Mouse (Mus musculus): ENCODE data around the gene Scp2. TPM values are rescaled to one million over a fixed set of nuclear protein-coding genes. Genes with fewer than 3 reads are reported as not detected.

Scp2 gene
- polyA plus RNA-seq, 1 experiment from 2014 or later = 212 TPM

GRCm38 (mm10) chr4:108014466-108014865 is 130.3 kb downstream of the Scp2 start:
- H3K9me3 ChIP-seq (ENCODE audit: control insufficient read depth, low read length) = no peaks in the 10 kb centered on the region
- H3K4me2 ChIP-seq (ENCODE audit: low read length) = no peak overlapping the region
- 0 out of 2 replicates have a peak, but pooled peaks cover 2% of the 10 kb centered on the region for H3K4me1 ChIP-seq (ENCODE audit: control insufficient read depth, insufficient read depth, low read length)
- no peak overlapping the region for H3K9ac ChIP-seq (replicated peaks; ENCODE audit: low read length)
- H3K4me3 ChIP-seq (replicated peaks; ENCODE audit: low read depth, low read length) = no peak overlapping the region
- no peaks in the 10 kb centered on the region for H3K27me3 ChIP-seq (ENCODE audit: control insufficient read depth, insufficient read depth, low read length)
- no peak overlapping the region for H3K27ac ChIP-seq (replicated peaks; ENCODE audit: low read depth, low read length)
- DNase-seq (no peak), ATAC-seq (ENCODE audit: low FRiP score, low TSS enrichment) (no peak)
- WGBS = 75% methylated on average over 2 of the region's 2 CpGs
- no peaks in the 10 kb centered on the region for H3K36me3 ChIP-seq (ENCODE audit: control insufficient read depth, insufficient read depth, low read length)

- Histone ChIP-seq H3K27ac (replicated peaks; ENCODE audit: low read depth, low read length) (no peak overlapping the region), H3K27me3 (ENCODE audit: control insufficient read depth, insufficient read depth, low read length) (no peaks in the 10 kb centered on the region), H3K9me3 (ENCODE audit: control insufficient read depth, low read length) (no peaks in the 10 kb centered on the region), H3K9ac (replicated peaks; ENCODE audit: low read length) (no peak overlapping the region), H3K4me1 (ENCODE audit: control insufficient read depth, insufficient read depth, low read length) (no peaks in the 10 kb centered on the region), H3K4me3 (replicated peaks; ENCODE audit: low read depth, low read length) (no peak overlapping the region), H3K4me2 (ENCODE audit: low read length) (no peak overlapping the region), H3K36me3 (ENCODE audit: control insufficient read depth, insufficient read depth, low read length) (no peaks in the 10 kb centered on the region)
- ATAC-seq (ENCODE audit: low FRiP score, low TSS enrichment) = no peak
- DNase-seq = no peak
- 85% methylated on average over 8 of the region's 8 CpGs for WGBS
Measured at GRCm38 (mm10) chr4:108008541-108008940, 136.3 kb downstream of the Scp2 start.

GRCm38 (mm10) chr4:108007532-108008103 is 137.2 kb downstream of the Scp2 start:
- no peaks in the 10 kb centered on the region for H3K4me1 ChIP-seq (ENCODE audit: control insufficient read depth, insufficient read depth, low read length)
- no peak overlapping the region for H3K4me2 ChIP-seq (ENCODE audit: low read length)
- ATAC-seq (ENCODE audit: low FRiP score, low TSS enrichment) (no peak), DNase-seq (no peak)
- no peak overlapping the region for H3K9ac ChIP-seq (replicated peaks; ENCODE audit: low read length)
- H3K27me3 ChIP-seq (ENCODE audit: control insufficient read depth, insufficient read depth, low read length) = no peaks in the 10 kb centered on the region
- no peaks in the 10 kb centered on the region for H3K9me3 ChIP-seq (ENCODE audit: control insufficient read depth, low read length)
- 84% methylated on average over 7 of the region's 7 CpGs for WGBS
- no peaks in the 10 kb centered on the region for H3K36me3 ChIP-seq (ENCODE audit: control insufficient read depth, insufficient read depth, low read length)
- no peak overlapping the region for H3K27ac ChIP-seq (replicated peaks; ENCODE audit: low read depth, low read length)
- no peak overlapping the region for H3K4me3 ChIP-seq (replicated peaks; ENCODE audit: low read depth, low read length)

- no peak overlapping the region for H3K9ac ChIP-seq (replicated peaks; ENCODE audit: low read length)
- DNase-seq (peak; percentile 67), ATAC-seq (ENCODE audit: low FRiP score, low TSS enrichment) (no peak)
- H3K36me3 ChIP-seq (ENCODE audit: control insufficient read depth, insufficient read depth, low read length) = no peaks in the 10 kb centered on the region
- H3K4me1 ChIP-seq (ENCODE audit: control insufficient read depth, insufficient read depth, low read length) = no peaks in the 10 kb centered on the region
- H3K9me3 ChIP-seq (ENCODE audit: control insufficient read depth, low read length) = no peaks in the 10 kb centered on the region
- no peak overlapping the region for H3K4me2 ChIP-seq (ENCODE audit: low read length)
- H3K4me3 ChIP-seq (replicated peaks; ENCODE audit: low read depth, low read length) = no peak overlapping the region
- H3K27ac ChIP-seq (replicated peaks; ENCODE audit: low read depth, low read length) = no peak overlapping the region
- 48% methylated on average over 7 of the region's 7 CpGs for WGBS
- H3K27me3 ChIP-seq (ENCODE audit: control insufficient read depth, insufficient read depth, low read length) = no peaks in the 10 kb centered on the region
Measured at GRCm38 (mm10) chr4:108005328-108005727, 139.5 kb downstream of the Scp2 start.

- no peak overlapping the region for H3K9ac ChIP-seq (replicated peaks; ENCODE audit: low read length)
- no peak overlapping the region for H3K4me2 ChIP-seq (ENCODE audit: low read length)
- H3K4me1 ChIP-seq (ENCODE audit: control insufficient read depth, insufficient read depth, low read length) = no peaks in the 10 kb centered on the region
- H3K27ac ChIP-seq (replicated peaks; ENCODE audit: low read depth, low read length) = no peak overlapping the region
- H3K9me3 ChIP-seq (ENCODE audit: control insufficient read depth, low read length) = no peaks in the 10 kb centered on the region
- no peaks in the 10 kb centered on the region for H3K27me3 ChIP-seq (ENCODE audit: control insufficient read depth, insufficient read depth, low read length)
- 78% methylated on average over 1 of the region's 1 CpGs for WGBS
- DNase-seq = no peak
- no peaks in the 10 kb centered on the region for H3K36me3 ChIP-seq (ENCODE audit: control insufficient read depth, insufficient read depth, low read length)
- ATAC-seq (ENCODE audit: low FRiP score, low TSS enrichment) = no peak
- no peak overlapping the region for H3K4me3 ChIP-seq (replicated peaks; ENCODE audit: low read depth, low read length)
Measured at GRCm38 (mm10) chr4:107999380-107999779, 145.4 kb downstream of the Scp2 start.

- no peaks in the 10 kb centered on the region for H3K27me3 ChIP-seq (ENCODE audit: control insufficient read depth, insufficient read depth, low read length)
- no peak overlapping the region for H3K27ac ChIP-seq (replicated peaks; ENCODE audit: low read depth, low read length)
- no peaks in the 10 kb centered on the region for H3K9me3 ChIP-seq (ENCODE audit: control insufficient read depth, low read length)
- H3K4me2 ChIP-seq (ENCODE audit: low read length) = no peak overlapping the region
- no peak overlapping the region for H3K4me3 ChIP-seq (replicated peaks; ENCODE audit: low read depth, low read length)
- no peak overlapping the region for H3K9ac ChIP-seq (replicated peaks; ENCODE audit: low read length)
- no peak for ATAC-seq (ENCODE audit: low FRiP score, low TSS enrichment)
- DNase-seq = peak; percentile 18
- no peaks in the 10 kb centered on the region for H3K4me1 ChIP-seq (ENCODE audit: control insufficient read depth, insufficient read depth, low read length)
- H3K36me3 ChIP-seq (ENCODE audit: control insufficient read depth, insufficient read depth, low read length) = no peaks in the 10 kb centered on the region
- WGBS = 26% methylated on average over 11 of the region's 11 CpGs
Measured at GRCm38 (mm10) chr4:107998641-107999332, 146.0 kb downstream of the Scp2 start.

GRCm38 (mm10) chr4:107996418-107996986 is 148.3 kb downstream of the Scp2 start:
- WGBS = 91% methylated on average over 9 of the region's 9 CpGs
- no peak for DNase-seq

GRCm38 (mm10) chr4:107995727-107996126 is 149.1 kb downstream of the Scp2 start:
- no peak for DNase-seq
- no peaks in the 10 kb centered on the region for H3K27me3 ChIP-seq (ENCODE audit: control insufficient read depth, insufficient read depth, low read length)
- H3K9me3 ChIP-seq (ENCODE audit: control insufficient read depth, low read length) = no peaks in the 10 kb centered on the region
- H3K9ac ChIP-seq (replicated peaks; ENCODE audit: low read length) = no peak overlapping the region
- 84% methylated on average over 6 of the region's 6 CpGs for WGBS
- H3K27ac ChIP-seq (replicated peaks; ENCODE audit: low read depth, low read length) = no peak overlapping the region
- H3K4me3 ChIP-seq (replicated peaks; ENCODE audit: low read depth, low read length) = no peak overlapping the region
- H3K4me1 ChIP-seq (ENCODE audit: control insufficient read depth, insufficient read depth, low read length) = no peaks in the 10 kb centered on the region
- no peak for ATAC-seq (ENCODE audit: low FRiP score, low TSS enrichment)
- no peaks in the 10 kb centered on the region for H3K36me3 ChIP-seq (ENCODE audit: control insufficient read depth, insufficient read depth, low read length)
- H3K4me2 ChIP-seq (ENCODE audit: low read length) = no peak overlapping the region

More at GRCm38 (mm10) chr4:107996418-107996986, 148.3 kb downstream of the Scp2 start:
- H3K9ac ChIP-seq (replicated peaks; ENCODE audit: low read length) = no peak overlapping the region
- H3K4me1 ChIP-seq (ENCODE audit: control insufficient read depth, insufficient read depth, low read length) = no peaks in the 10 kb centered on the region
- no peak overlapping the region for H3K27ac ChIP-seq (replicated peaks; ENCODE audit: low read depth, low read length)
- H3K4me3 ChIP-seq (replicated peaks; ENCODE audit: low read depth, low read length) = no peak overlapping the region
- no peaks in the 10 kb centered on the region for H3K27me3 ChIP-seq (ENCODE audit: control insufficient read depth, insufficient read depth, low read length)
- no peak for ATAC-seq (ENCODE audit: low FRiP score, low TSS enrichment)
- no peaks in the 10 kb centered on the region for H3K36me3 ChIP-seq (ENCODE audit: control insufficient read depth, insufficient read depth, low read length)
- H3K9me3 ChIP-seq (ENCODE audit: control insufficient read depth, low read length) = no peaks in the 10 kb centered on the region
- H3K4me2 ChIP-seq (ENCODE audit: low read length) = no peak overlapping the region

- no peak overlapping the region for H3K4me3 ChIP-seq (replicated peaks; ENCODE audit: low read depth, low read length)
- no peak overlapping the region for H3K4me2 ChIP-seq (ENCODE audit: low read length)
- no peak for ATAC-seq (ENCODE audit: low FRiP score, low TSS enrichment)
- no peaks in the 10 kb centered on the region for H3K27me3 ChIP-seq (ENCODE audit: control insufficient read depth, insufficient read depth, low read length)
- H3K36me3 ChIP-seq (ENCODE audit: control insufficient read depth, insufficient read depth, low read length) = no peaks in the 10 kb centered on the region
- no peaks in the 10 kb centered on the region for H3K9me3 ChIP-seq (ENCODE audit: control insufficient read depth, low read length)
- WGBS = 92% methylated on average over 6 of the region's 6 CpGs
- H3K27ac ChIP-seq (replicated peaks; ENCODE audit: low read depth, low read length) = no peak overlapping the region
- no peaks in the 10 kb centered on the region for H3K4me1 ChIP-seq (ENCODE audit: control insufficient read depth, insufficient read depth, low read length)
- H3K9ac ChIP-seq (replicated peaks; ENCODE audit: low read length) = no peak overlapping the region
- DNase-seq = no peak
Measured at GRCm38 (mm10) chr4:107995011-107995410, 149.8 kb downstream of the Scp2 start.
